Mouse (Mus musculus): ENCODE data around the gene Gpr146. TPM values are rescaled to one million over a fixed set of nuclear protein-coding genes. Genes with fewer than 3 reads are reported as not detected.

Gpr146 gene
- polyA plus RNA-seq, 1 experiment from 2014 or later, result 1.9 TPM

GRCm38 (mm10) chr5:139440926-139441725 lies 63.6 kb downstream of the Gpr146 start:
- H3K9ac ChIP-seq, result no peak overlapping the region
- H3K27me3 ChIP-seq, result no peaks in the 10 kb centered on the region
- WGBS, result 89% methylated on average over 11 of the region's 11 CpGs
- no peaks in the 10 kb centered on the region for H3K4me1 ChIP-seq
- no peak for ATAC-seq (ENCODE audit: insufficient number of reproducible peaks, insufficient read depth, low FRiP score, low TSS enrichment)
- no peak overlapping the region for H3K27ac ChIP-seq
- no peaks in the 10 kb centered on the region for H3K9me3 ChIP-seq
- H3K36me3 ChIP-seq, result no peaks in the 10 kb centered on the region
- H3K4me2 ChIP-seq (replicated peaks), result no peak overlapping the region
- H3K4me3 ChIP-seq, result no peak overlapping the region

GRCm38 (mm10) chr5:139441726-139442018 lies 64.2 kb downstream of the Gpr146 start:
- Histone ChIP-seq H3K27ac (no peak overlapping the region), H3K27me3 (no peaks in the 10 kb centered on the region), H3K9me3 (no peaks in the 10 kb centered on the region), H3K4me2 (replicated peaks) (no peak overlapping the region), H3K36me3 (no peaks in the 10 kb centered on the region), H3K9ac (no peak overlapping the region), H3K4me1 (no peaks in the 10 kb centered on the region), H3K4me3 (no peak overlapping the region)
- WGBS, result 85% methylated on average over 2 of the region's 2 CpGs
- ATAC-seq (ENCODE audit: insufficient number of reproducible peaks, insufficient read depth, low FRiP score, low TSS enrichment), result no peak

DNA sequence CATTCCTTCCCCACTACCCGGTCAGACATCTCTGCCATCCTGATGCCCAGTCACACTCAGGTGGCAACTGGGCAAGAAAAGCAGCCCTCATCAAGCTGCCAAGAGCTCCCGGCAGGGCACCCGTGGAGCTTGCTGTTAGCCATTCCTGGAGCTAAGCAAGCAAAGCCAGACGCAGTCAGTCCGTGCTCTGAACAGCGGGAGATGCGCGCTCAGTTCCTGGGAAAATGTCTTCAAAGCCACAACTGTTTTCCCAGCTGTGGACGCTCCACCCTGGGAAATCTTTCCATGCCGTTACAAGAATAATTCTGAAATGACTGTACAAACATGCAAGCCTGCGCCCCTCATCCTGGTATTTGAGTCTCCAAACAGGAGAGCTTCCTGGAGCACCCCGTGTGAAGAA lies 64.9 kb downstream of the Gpr146 start:
- WGBS, result 73% methylated on average over 12 of the region's 12 CpGs
- Histone ChIP-seq H3K27ac (no peak overlapping the region), H3K9ac (no peak overlapping the region)

GRCm38 (mm10) chr5:139442962-139443361 lies 65.5 kb downstream of the Gpr146 start:
- Histone ChIP-seq H3K9ac (no peak overlapping the region), H3K36me3 (no peaks in the 10 kb centered on the region), H3K9me3 (no peaks in the 10 kb centered on the region), H3K27me3 (no peaks in the 10 kb centered on the region), H3K27ac (no peak overlapping the region), H3K4me3 (no peak overlapping the region), H3K4me1 (no peaks in the 10 kb centered on the region), H3K4me2 (replicated peaks) (no peak overlapping the region)
- 67% methylated on average over 4 of the region's 4 CpGs for WGBS
- no peak for ATAC-seq (ENCODE audit: insufficient number of reproducible peaks, insufficient read depth, low FRiP score, low TSS enrichment)

More for the DNA sequence above, 64.9 kb downstream of the Gpr146 start:
- no peaks in the 10 kb centered on the region for H3K36me3 ChIP-seq
- H3K9me3 ChIP-seq, result no peaks in the 10 kb centered on the region
- no peak overlapping the region for H3K4me3 ChIP-seq
- no peak overlapping the region for H3K4me2 ChIP-seq (replicated peaks)
- no peaks in the 10 kb centered on the region for H3K4me1 ChIP-seq
- no peaks in the 10 kb centered on the region for H3K27me3 ChIP-seq
- ATAC-seq (ENCODE audit: insufficient number of reproducible peaks, insufficient read depth, low FRiP score, low TSS enrichment), result no peak

- Histone ChIP-seq H3K27me3 (no peaks in the 10 kb centered on the region), H3K4me2 (replicated peaks) (no peak overlapping the region), H3K9ac (no peak overlapping the region), H3K4me1 (peaks cover 8% of the 10 kb centered on the region), H3K9me3 (no peaks in the 10 kb centered on the region), H3K27ac (no peak overlapping the region), H3K36me3 (no peaks in the 10 kb centered on the region), H3K4me3 (no peak overlapping the region)
- WGBS, result 86% methylated on average over 8 of the region's 8 CpGs
- no peak for ATAC-seq (ENCODE audit: insufficient number of reproducible peaks, insufficient read depth, low FRiP score, low TSS enrichment)
Measured at GRCm38 (mm10) chr5:139445258-139445657, 67.8 kb downstream of the Gpr146 start.

MicroRNA genes within 50 kb of the gene (microRNA counts, 519-probe panel; counts per million panel counts)
- microRNA mmu-miR-339-3p (460 counts per million, percentile 65 among the panel's probes with 10 or more counts), microRNA mmu-miR-339-5p (460 counts per million, percentile 65 among the panel's probes with 10 or more counts)

Small RNA genes within 50 kb of the gene (microRNA-seq; reads per million reads assigned to microRNA genes)
- gene Mir339, result 507 reads per million, percentile 69 among the genes with 10 or more reads in this experiment

Other genes with a start within 250 kb of the Gpr146 start
- gene Prkar1b, start 227.7 kb upstream of the Gpr146 start, polyA plus RNA-seq (2016; fragmentation: Nextera tagmentation; extraction: Ambion mirVana), result 26.2 and 28.5 TPM in 2 replicates
- 6.0 TPM in 2 replicates for gene Dnaaf5, start 227.5 kb upstream of the Gpr146 start, polyA plus RNA-seq (2016; fragmentation: Nextera tagmentation; extraction: Ambion mirVana)
- 49.3 and 53.0 TPM in 2 replicates for gene Sun1, start 177.1 kb upstream of the Gpr146 start, polyA plus RNA-seq (2016; fragmentation: Nextera tagmentation; extraction: Ambion mirVana)
- gene Get4, start 125.4 kb upstream of the Gpr146 start, polyA plus RNA-seq (2016; fragmentation: Nextera tagmentation; extraction: Ambion mirVana), result 157 and 164 TPM in 2 replicates
- gene Adap1, start 52.1 kb upstream of the Gpr146 start, polyA plus RNA-seq (2016; fragmentation: Nextera tagmentation; extraction: Ambion mirVana), result 2.4 and 3.0 TPM in 2 replicates
- 110 and 112 TPM in 2 replicates for gene Cox19, start 26.3 kb upstream of the Gpr146 start, polyA plus RNA-seq (2016; fragmentation: Nextera tagmentation; extraction: Ambion mirVana)
- gene Cyp2w1, start 25.1 kb upstream of the Gpr146 start, polyA plus RNA-seq (2016; fragmentation: Nextera tagmentation; extraction: Ambion mirVana), result 2.6 and 4.1 TPM in 2 replicates
- 0.77 and 1.2 TPM in 2 replicates for gene C130050O18Rik, start 27.6 kb downstream of the Gpr146 start, polyA plus RNA-seq (2016; fragmentation: Nextera tagmentation; extraction: Ambion mirVana)
- gene Gper1, start 45.5 kb downstream of the Gpr146 start, polyA plus RNA-seq (2016; fragmentation: Nextera tagmentation; extraction: Ambion mirVana), result 1.6 and 1.8 TPM in 2 replicates
- 32.6 and 33.5 TPM in 2 replicates for gene 3110082I17Rik, start 82.8 kb downstream of the Gpr146 start, polyA plus RNA-seq (2016; fragmentation: Nextera tagmentation; extraction: Ambion mirVana)
- gene Zfand2a, start 106.9 kb downstream of the Gpr146 start, polyA plus RNA-seq (2016; fragmentation: Nextera tagmentation; extraction: Ambion mirVana), result 9.6 and 9.9 TPM in 2 replicates
- 5.0 and 6.4 TPM in 2 replicates for gene Uncx, start 165.8 kb downstream of the Gpr146 start, polyA plus RNA-seq (2016; fragmentation: Nextera tagmentation; extraction: Ambion mirVana)